Mouse (Mus musculus) 416B (cell line): ENCODE data around the gene Slc16a7.

Experiments used
- DNase-seq: peaks from one replicate; pipeline ENCODE4 v3.0.0; 2011; ENCODE audit warnings: low read depth

Slc16a7 gene

DNA sequence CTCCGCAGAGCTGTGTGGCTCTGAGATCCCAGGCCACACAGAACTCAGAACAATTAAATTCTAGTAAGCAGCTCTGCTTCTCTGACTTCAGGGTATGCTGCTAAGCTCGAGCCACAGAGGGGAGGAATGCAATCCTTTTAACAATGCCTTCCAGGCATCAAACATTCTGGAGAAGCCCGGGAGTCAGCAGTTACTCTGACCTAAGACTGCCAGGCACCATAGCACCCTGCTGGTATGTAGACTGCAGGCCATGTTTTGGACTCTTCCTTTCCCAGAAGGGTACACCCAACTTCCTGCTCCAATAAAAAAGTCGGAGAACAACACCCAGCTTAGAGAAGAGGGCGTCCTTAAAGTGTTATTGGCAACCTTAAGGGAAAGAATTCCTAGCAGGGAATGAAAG lies 205.1 kb downstream of the Slc16a7 start:
- DNase-seq: no peak

DNA sequence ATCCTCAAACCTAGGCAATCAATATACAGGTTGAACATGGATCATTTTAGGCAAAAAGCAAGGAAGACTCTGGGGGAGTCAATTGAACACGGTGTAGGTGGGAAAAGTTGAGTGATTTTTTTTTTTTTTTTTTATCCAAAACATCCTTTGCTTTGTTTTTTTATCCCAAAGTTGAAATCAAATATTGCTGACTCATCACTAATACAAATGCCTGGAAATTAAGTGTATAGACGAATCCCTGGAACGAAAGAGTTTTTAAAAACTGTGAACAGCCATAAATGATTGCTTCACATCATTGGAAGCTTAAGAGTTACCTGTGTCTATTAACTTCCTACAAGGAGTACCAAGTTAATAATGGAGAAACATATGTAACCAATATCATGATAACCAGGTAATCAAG lies 206.7 kb downstream of the Slc16a7 start:
- DNase-seq: no peak

DNA sequence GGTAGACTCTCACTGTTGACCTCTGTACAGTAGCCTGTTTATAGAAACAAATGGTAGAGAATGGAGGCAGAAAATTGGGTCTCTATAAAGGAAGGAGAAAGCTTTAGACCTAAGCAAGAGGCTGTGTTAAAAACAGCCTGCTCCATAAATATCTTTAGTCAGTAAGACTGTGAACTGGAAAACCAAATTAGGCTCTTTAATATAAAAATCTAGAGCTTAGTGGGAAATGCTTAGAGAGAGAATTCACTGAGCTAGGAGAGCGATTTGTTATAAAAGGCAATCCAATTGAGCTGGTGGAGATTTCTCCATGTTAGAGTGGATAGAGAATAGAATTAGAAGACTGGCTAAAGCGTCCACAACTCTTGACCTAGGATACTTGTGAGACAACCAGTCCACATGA lies 211.5 kb downstream of the Slc16a7 start:
- no peak for DNase-seq

DNA sequence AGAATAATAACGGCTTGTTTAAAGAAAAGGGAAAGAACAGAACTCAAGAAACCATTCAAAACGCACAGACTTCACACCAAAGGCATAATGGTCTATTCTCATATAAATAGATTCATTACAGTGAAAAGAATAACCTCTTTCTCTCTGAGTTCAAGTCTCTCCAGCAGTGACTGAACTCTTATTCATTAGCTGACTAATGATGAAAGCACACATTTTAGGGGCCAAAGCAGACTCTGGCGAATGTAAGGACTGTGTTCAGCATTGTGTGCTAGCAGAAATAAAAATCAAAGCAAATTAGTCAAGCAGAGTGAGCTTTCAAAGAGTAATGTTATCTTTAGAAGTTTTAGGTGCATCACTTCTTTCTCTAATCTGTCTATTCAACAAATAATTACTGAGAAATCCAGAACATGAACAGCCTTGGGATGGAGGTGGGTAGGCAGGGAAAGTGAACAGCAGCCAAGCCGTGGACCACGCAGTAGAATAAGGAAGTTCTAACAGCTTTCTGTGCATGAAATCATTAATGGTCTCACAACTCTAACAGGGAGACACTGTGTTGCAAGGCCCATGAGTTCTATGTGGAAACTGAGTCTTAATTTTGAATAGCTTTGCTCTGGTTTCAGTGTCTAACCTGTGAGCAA lies 214.1 kb downstream of the Slc16a7 start:
- DNase-seq: no peak

DNA sequence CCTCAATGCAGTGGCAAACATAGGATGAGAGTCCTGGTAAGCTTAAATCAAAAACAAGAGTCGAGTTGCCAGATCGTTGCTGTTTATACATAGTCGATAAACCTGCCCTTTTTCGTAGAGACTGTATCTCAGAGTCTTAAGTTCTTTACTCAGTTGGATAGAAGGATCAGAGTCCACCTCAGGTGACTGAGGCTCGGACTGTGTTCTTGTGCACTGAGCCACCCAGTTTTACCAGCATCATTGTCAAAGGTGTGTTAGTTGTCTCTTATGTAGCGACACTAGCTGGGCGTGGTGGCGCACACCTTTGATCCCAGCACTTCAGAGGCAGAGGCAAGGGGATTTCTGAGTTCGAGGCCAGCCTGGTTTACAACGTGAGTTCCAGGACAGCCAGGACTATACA lies 217.6 kb downstream of the Slc16a7 start:
- DNase-seq: no peak

DNA sequence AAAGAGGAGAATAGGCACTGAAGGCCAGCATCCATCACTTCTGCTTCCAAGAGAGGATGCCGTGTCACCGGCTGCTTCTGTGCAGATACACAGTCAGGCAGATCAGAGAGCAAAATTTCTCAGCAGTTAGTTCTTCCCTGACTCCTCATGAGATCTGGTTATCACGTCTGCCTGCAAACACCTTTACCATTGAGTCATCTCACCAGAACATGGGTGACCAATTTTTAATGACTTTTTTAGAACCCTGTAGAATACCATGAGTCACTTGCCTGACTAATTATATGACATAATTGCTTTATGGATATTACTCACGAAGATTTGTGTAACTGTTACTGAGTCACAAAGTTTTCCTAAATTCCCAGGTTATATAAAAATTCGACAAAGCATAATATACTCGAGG lies 218.1 kb downstream of the Slc16a7 start:
- DNase-seq: no peak
